Mouse (Mus musculus) neural tube, embryonic 15.5 days (tissue): ENCODE results near the gene Ccin. TPM values are rescaled to one million over a fixed set of nuclear protein-coding genes. Genes with fewer than 3 reads are reported as not detected.
A peak's percentile ranks its signal among the peaks of the same experiment; 100 is the strongest.

Experiments used
- ATAC-seq: fragments of 200-750 bp; cut with Nextera tagmentation; 2 replicates; pipeline ENCODE4 v1.8.0; 2017; ENCODE audit warnings: mild to moderate bottlenecking, moderate TSS enrichment, moderate library complexity; ENCODE audit not compliant: low FRiP score
- H3K27ac ChIP-seq: fragments of 300-500 bp; sonication (generic); replicated peaks from 2 replicates; pipeline ENCODE4 v1.5.1; 2015; ENCODE audit warnings: mild to moderate bottlenecking, inconsistent platforms
- H3K27me3 ChIP-seq: fragments of 300-500 bp; sonication (generic); replicated peaks from 2 replicates; pipeline ENCODE4 v1.6.1; 2015; ENCODE audit warnings: inconsistent platforms
- H3K36me3 ChIP-seq: fragments of 300-500 bp; sonication (generic); 2 replicates; pipeline ENCODE4 v1.6.1; 2015; ENCODE audit warnings: inconsistent platforms
- H3K4me1 ChIP-seq: fragments of 300-500 bp; sonication (generic); 2 replicates; pipeline ENCODE4 v1.6.1; 2015; ENCODE audit warnings: inconsistent platforms
- H3K4me2 ChIP-seq: fragments of 300-500 bp; sonication (generic); 2 replicates; pipeline ENCODE4 v1.6.1; 2015; ENCODE audit warnings: inconsistent platforms, mild to moderate bottlenecking, moderate library complexity
- H3K4me3 ChIP-seq: fragments of 300-500 bp; sonication (generic); replicated peaks from 2 replicates; pipeline ENCODE4 v1.5.1; 2015; ENCODE audit warnings: mild to moderate bottlenecking, inconsistent platforms
- H3K9ac ChIP-seq: fragments of 300-500 bp; sonication (generic); replicated peaks from 2 replicates; pipeline ENCODE4 v1.6.1; 2015; ENCODE audit warnings: mild to moderate bottlenecking, inconsistent platforms
- H3K9me3 ChIP-seq: fragments of 300-500 bp; sonication (generic); replicated peaks from 2 replicates; pipeline ENCODE4 v1.6.1; 2016; ENCODE audit warnings: inconsistent platforms
- WGBS: fragments of 180-500 bp; shearing (Covaris S2); methylation state at CpG from one replicate; pipeline ENCODE4 v1.1.7; 2015; ENCODE audit warnings: mixed read lengths; 5-methylcytosine and 5-hydroxymethylcytosine counted together
- polyA plus RNA-seq: library from polyadenylated mRNA; unstranded; fragments of >200 nt; fragmentation: Nextera tagmentation; extraction: Ambion mirVana; gene quantifications from 2 replicates; pipeline ENCODE4 v1.2.1, GENCODE M21; 2015

Gene Ccin
- polyA plus RNA-seq, 1 experiment from 2014 or later: not detected

- no peaks in the 10 kb centered on the region for H3K36me3 ChIP-seq
- H3K27me3 ChIP-seq: no peaks in the 10 kb centered on the region
- no peak overlapping the region for H3K9ac ChIP-seq
- no peak for ATAC-seq
- H3K4me2 ChIP-seq: no peak overlapping the region
- WGBS: 20% methylated on average over 17 of the region's 17 CpGs
- H3K9me3 ChIP-seq: no peaks in the 10 kb centered on the region
- no peak overlapping the region for H3K4me3 ChIP-seq
- H3K4me1 ChIP-seq: peaks cover 24% of the 10 kb centered on the region
- peak overlapping the region; percentile 72 for H3K27ac ChIP-seq
These were observed 4.5 kb upstream of the Ccin start for GRCm38 (mm10) chr4:43978521-43979443.

GRCm38 (mm10) chr4:43979746-43980145, 3.5 kb upstream of the Ccin start:
- H3K4me3 ChIP-seq: no peak overlapping the region
- no peaks in the 10 kb centered on the region for H3K9me3 ChIP-seq
- peaks cover 24% of the 10 kb centered on the region for H3K4me1 ChIP-seq
- H3K4me2 ChIP-seq: no peak overlapping the region
- no peaks in the 10 kb centered on the region for H3K36me3 ChIP-seq
- H3K27me3 ChIP-seq: no peaks in the 10 kb centered on the region
- H3K9ac ChIP-seq: no peak overlapping the region
- 62% methylated on average over 3 of the region's 3 CpGs for WGBS
- peak overlapping the region; percentile 72; the same call in 1 of the 2 replicates for H3K27ac ChIP-seq
- 0 out of 2 replicates have a peak, but pooled peaks have one; percentile 30 for ATAC-seq

- H3K27me3 ChIP-seq: no peaks in the 10 kb centered on the region
- no peaks in the 10 kb centered on the region for H3K9me3 ChIP-seq
- peaks cover 24% of the 10 kb centered on the region for H3K4me1 ChIP-seq
- no peaks in the 10 kb centered on the region for H3K36me3 ChIP-seq
- no peak for ATAC-seq
- H3K4me2 ChIP-seq: no peak overlapping the region
- H3K27ac ChIP-seq: no peak overlapping the region
- no peak overlapping the region for H3K9ac ChIP-seq
- WGBS: 90% methylated on average over 4 of the region's 4 CpGs
- H3K4me3 ChIP-seq: no peak overlapping the region
These were observed 3.0 kb upstream of the Ccin start for GRCm38 (mm10) chr4:43980236-43980635.

- Histone ChIP-seq H3K9me3 (no peaks in the 10 kb centered on the region), H3K27me3 (no peaks in the 10 kb centered on the region), H3K4me3 (no peak overlapping the region), H3K4me1 (peaks cover 24% of the 10 kb centered on the region), H3K4me2 (no peak overlapping the region), H3K27ac (no peak overlapping the region), H3K36me3 (no peaks in the 10 kb centered on the region), H3K9ac (no peak overlapping the region)
- ATAC-seq: no peak
- 95% methylated on average over 6 of the region's 6 CpGs for whole genome bisulfite sequencing
These were observed 2.4 kb upstream of the Ccin start for GRCm38 (mm10) chr4:43980846-43981245.

GRCm38 (mm10) chr4:43981251-43981650, 2.0 kb upstream of the Ccin start:
- H3K4me2 ChIP-seq: no peak overlapping the region
- no peak overlapping the region for H3K9ac ChIP-seq
- ATAC-seq: no peak
- no peak overlapping the region for H3K4me3 ChIP-seq
- H3K36me3 ChIP-seq: no peaks in the 10 kb centered on the region
- 92% methylated on average over 7 of the region's 7 CpGs for WGBS
- no peak overlapping the region for H3K27ac ChIP-seq
- H3K27me3 ChIP-seq: no peaks in the 10 kb centered on the region
- H3K9me3 ChIP-seq: no peaks in the 10 kb centered on the region
- H3K4me1 ChIP-seq: peaks cover 24% of the 10 kb centered on the region

- Histone ChIP-seq H3K4me2 (peak overlapping the region; percentile 74), H3K4me1 (peaks cover 24% of the 10 kb centered on the region), H3K27me3 (no peaks in the 10 kb centered on the region), H3K9me3 (no peaks in the 10 kb centered on the region), H3K27ac (no peak overlapping the region), H3K36me3 (no peaks in the 10 kb centered on the region), H3K4me3 (peak overlapping the region; percentile 37), H3K9ac (peak overlapping the region; percentile 45; the same call in 1 of the 2 replicates)
- ATAC-seq: peak; percentile 94
- WGBS: 3% methylated on average over 24 of the region's 24 CpGs
These were observed 1.1 kb upstream of the Ccin start for GRCm38 (mm10) chr4:43982053-43982732.

GRCm38 (mm10) chr4:43983756-43984155, 473 bp downstream of the Ccin start:
- H3K4me1 ChIP-seq: peaks cover 15% of the 10 kb centered on the region
- H3K36me3 ChIP-seq: no peaks in the 10 kb centered on the region
- H3K4me3 ChIP-seq: no peak overlapping the region
- no peak overlapping the region for H3K27ac ChIP-seq
- no peak overlapping the region for H3K9ac ChIP-seq
- H3K4me2 ChIP-seq: no peak overlapping the region
- no peaks in the 10 kb centered on the region for H3K9me3 ChIP-seq
- no peaks in the 10 kb centered on the region for H3K27me3 ChIP-seq
- ATAC-seq: no peak
- 93% methylated on average over 22 of the region's 22 CpGs for WGBS

GRCm38 (mm10) chr4:43984326-43984725, 1.0 kb downstream of the Ccin start:
- Histone ChIP-seq H3K9ac (no peak overlapping the region), H3K36me3 (no peaks in the 10 kb centered on the region), H3K4me3 (no peak overlapping the region), H3K9me3 (no peaks in the 10 kb centered on the region), H3K4me2 (no peak overlapping the region), H3K27me3 (no peaks in the 10 kb centered on the region), H3K4me1 (peaks cover 10% of the 10 kb centered on the region), H3K27ac (no peak overlapping the region)
- ATAC-seq: no peak
- WGBS: 94% methylated on average over 19 of the region's 19 CpGs

- H3K27ac ChIP-seq: no peak overlapping the region
- H3K4me3 ChIP-seq: no peak overlapping the region
- ATAC-seq: no peak
- H3K27me3 ChIP-seq: no peaks in the 10 kb centered on the region
- 95% methylated on average over 3 of the region's 3 CpGs for WGBS
- no peaks in the 10 kb centered on the region for H3K4me1 ChIP-seq
- no peak overlapping the region for H3K9ac ChIP-seq
- H3K36me3 ChIP-seq: no peaks in the 10 kb centered on the region
- no peak overlapping the region for H3K4me2 ChIP-seq
- no peaks in the 10 kb centered on the region for H3K9me3 ChIP-seq
These were observed 5.7 kb downstream of the Ccin start for GRCm38 (mm10) chr4:43988976-43989375.

- WGBS: 94% methylated on average over 11 of the region's 11 CpGs
These were observed 9.8 kb downstream of the Ccin start for GRCm38 (mm10) chr4:43993072-43993471.

GRCm38 (mm10) chr4:43994342-43994741, 11.1 kb downstream of the Ccin start:
- H3K4me2 ChIP-seq: no peak overlapping the region
- no peak overlapping the region for H3K27ac ChIP-seq
- no peak overlapping the region for H3K4me3 ChIP-seq
- H3K36me3 ChIP-seq: no peaks in the 10 kb centered on the region
- no peaks in the 10 kb centered on the region for H3K27me3 ChIP-seq
- no peaks in the 10 kb centered on the region for H3K4me1 ChIP-seq
- WGBS: 80% methylated on average over 2 of the region's 2 CpGs
- H3K9me3 ChIP-seq: no peaks in the 10 kb centered on the region
- no peak for ATAC-seq
- H3K9ac ChIP-seq: no peak overlapping the region

More at GRCm38 (mm10) chr4:43993072-43993471, 9.8 kb downstream of the Ccin start:
- H3K27ac ChIP-seq: no peak overlapping the region
- no peaks in the 10 kb centered on the region for H3K9me3 ChIP-seq
- H3K4me2 ChIP-seq: no peak overlapping the region
- H3K4me1 ChIP-seq: no peaks in the 10 kb centered on the region
- H3K36me3 ChIP-seq: no peaks in the 10 kb centered on the region
- H3K4me3 ChIP-seq: no peak overlapping the region
- no peaks in the 10 kb centered on the region for H3K27me3 ChIP-seq
- no peak for ATAC-seq
- no peak overlapping the region for H3K9ac ChIP-seq

- Histone ChIP-seq H3K27ac (no peak overlapping the region), H3K4me2 (no peak overlapping the region), H3K9me3 (no peaks in the 10 kb centered on the region), H3K4me3 (no peak overlapping the region), H3K4me1 (no peaks in the 10 kb centered on the region), H3K36me3 (no peaks in the 10 kb centered on the region), H3K27me3 (no peaks in the 10 kb centered on the region), H3K9ac (no peak overlapping the region)
- no peak for ATAC-seq
- 89% methylated on average over 6 of the region's 6 CpGs for WGBS
These were observed 20.3 kb downstream of the Ccin start for GRCm38 (mm10) chr4:44003622-44004021.
